Mouse (Mus musculus) heart, embryonic 13.5 days (tissue): Measurements from ENCODE around the gene Tpcn1. TPM values are rescaled to one million over a fixed set of nuclear protein-coding genes. Genes with fewer than 3 reads are reported as not detected.

ENCODE experiments used
- ATAC-seq: fragments of 200-750 bp; cut with Nextera tagmentation; 2 replicates; pipeline ENCODE4 v1.8.0; 2017; ENCODE audit warnings: moderate TSS enrichment; ENCODE audit not compliant: insufficient number of reproducible peaks, low FRiP score, low TSS enrichment; ENCODE audit errors: extremely low read depth
- H3K27ac ChIP-seq: fragments of 300-500 bp; sonication (generic); replicated peaks from 2 replicates; pipeline ENCODE4 v1.5.1; 2015; ENCODE audit warnings: moderate library complexity, mild to moderate bottlenecking, inconsistent platforms
- H3K27me3 ChIP-seq: fragments of 300-500 bp; sonication (generic); replicated peaks from 2 replicates; pipeline ENCODE4 v1.6.1; 2015; ENCODE audit warnings: mild to moderate bottlenecking, inconsistent platforms
- H3K36me3 ChIP-seq: fragments of 300-500 bp; sonication (generic); 2 replicates; pipeline ENCODE4 v1.6.1; 2015; ENCODE audit warnings: mild to moderate bottlenecking, inconsistent platforms
- H3K4me1 ChIP-seq: fragments of 300-500 bp; sonication (generic); 2 replicates; pipeline ENCODE4 v1.6.1; 2015; ENCODE audit warnings: inconsistent platforms
- H3K4me2 ChIP-seq: fragments of 300-500 bp; sonication (generic); 2 replicates; pipeline ENCODE4 v1.6.1; 2015; ENCODE audit warnings: inconsistent platforms, mild to moderate bottlenecking, moderate library complexity
- H3K4me3 ChIP-seq: fragments of 300-500 bp; sonication (generic); 2 replicates; pipeline ENCODE4 v1.5.1; 2015; ENCODE audit warnings: moderate library complexity, mild to moderate bottlenecking, inconsistent platforms
- H3K9ac ChIP-seq: fragments of 300-500 bp; sonication (generic); 2 replicates; pipeline ENCODE4 v1.6.1; 2015; ENCODE audit warnings: inconsistent platforms, mild to moderate bottlenecking, moderate library complexity
- H3K9me3 ChIP-seq: fragments of 300-500 bp; sonication (generic); 2 replicates; pipeline ENCODE4 v1.6.1; 2016; ENCODE audit warnings: inconsistent platforms
- WGBS: fragments of 180-500 bp; shearing (Covaris S2); methylation state at CpG from one replicate; pipeline ENCODE4 v1.1.7; 2015; ENCODE audit warnings: mixed read lengths; 5-methylcytosine and 5-hydroxymethylcytosine counted together
- polyA plus RNA-seq: library from polyadenylated mRNA; unstranded; fragments of >200 nt; fragmentation: Nextera tagmentation; extraction: Ambion mirVana; gene quantifications from 2 replicates; pipeline ENCODE4 v1.2.1, GENCODE M21; 2015

The Tpcn1 gene
- polyA plus RNA-seq, 1 experiment from 2014 or later: 16.1 TPM

DNA sequence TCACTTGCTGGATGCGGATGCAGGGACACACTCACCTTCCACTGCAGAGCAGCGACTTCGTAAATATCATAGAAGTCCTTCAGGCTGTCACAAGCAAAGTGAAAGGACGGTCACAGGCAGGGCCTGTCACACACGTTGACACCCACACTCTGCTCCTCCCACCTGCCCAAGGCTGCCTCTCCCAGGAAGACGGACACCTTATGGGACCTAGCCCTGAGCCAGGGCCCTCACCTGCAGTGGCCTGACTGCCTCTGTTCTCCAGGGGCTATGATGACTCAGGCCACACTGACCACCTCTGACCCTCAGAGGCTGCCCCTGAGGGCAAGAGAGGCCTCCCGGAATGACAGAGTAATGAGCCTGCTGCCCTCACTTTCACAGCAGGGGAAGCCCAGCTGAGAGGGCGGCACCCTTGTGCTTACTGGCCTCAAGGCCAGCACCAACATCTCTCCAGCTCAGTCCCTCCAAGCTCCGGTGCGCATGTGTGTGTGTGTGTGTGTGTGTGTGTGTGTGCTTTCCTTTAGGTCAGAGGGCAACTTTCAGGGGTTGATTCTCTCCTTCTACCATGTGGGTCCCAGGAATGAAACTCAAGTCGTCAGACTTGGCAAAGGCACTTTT, 40.1 kb downstream of the Tpcn1 start:
- Histone ChIP-seq H3K4me1 (peaks cover 5% of the 10 kb centered on the region), H3K27me3 (no peaks in the 10 kb centered on the region), H3K9ac (no peak overlapping the region), H3K4me3 (no peak overlapping the region), H3K27ac (no peak overlapping the region), H3K36me3 (peaks cover 70% of the 10 kb centered on the region), H3K4me2 (no peak overlapping the region), H3K9me3 (no peaks in the 10 kb centered on the region)
- WGBS: 63% methylated on average over 11 of the region's 11 CpGs
- ATAC-seq: no peak

DNA sequence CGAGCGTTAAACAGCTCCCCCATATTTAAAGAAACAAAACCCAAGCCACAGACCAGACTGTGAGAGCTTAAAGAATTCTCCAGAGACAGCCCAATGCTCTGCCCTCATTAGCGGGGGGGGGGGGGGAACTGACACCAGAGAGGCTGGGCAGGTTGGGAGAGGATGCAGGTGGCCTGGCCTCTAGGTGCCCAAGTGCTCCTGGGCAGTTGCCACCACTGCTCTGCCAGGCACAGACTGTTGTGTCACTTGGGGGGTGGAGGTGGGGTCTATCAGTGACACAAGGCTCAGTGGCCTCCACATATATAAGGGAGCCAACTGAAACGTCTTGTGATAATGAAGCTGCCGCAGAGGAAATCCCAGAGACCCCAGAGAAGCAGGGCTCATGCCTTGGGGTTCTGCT, 51.8 kb downstream of the Tpcn1 start:
- Histone ChIP-seq H3K36me3 (peaks cover 61% of the 10 kb centered on the region), H3K27ac (no peak overlapping the region), H3K4me3 (no peak overlapping the region), H3K27me3 (no peaks in the 10 kb centered on the region), H3K4me1 (peaks cover 15% of the 10 kb centered on the region), H3K9ac (no peak overlapping the region), H3K9me3 (no peaks in the 10 kb centered on the region), H3K4me2 (no peak overlapping the region)
- WGBS: 77% methylated on average over 5 of the region's 5 CpGs
- no peak for ATAC-seq

DNA sequence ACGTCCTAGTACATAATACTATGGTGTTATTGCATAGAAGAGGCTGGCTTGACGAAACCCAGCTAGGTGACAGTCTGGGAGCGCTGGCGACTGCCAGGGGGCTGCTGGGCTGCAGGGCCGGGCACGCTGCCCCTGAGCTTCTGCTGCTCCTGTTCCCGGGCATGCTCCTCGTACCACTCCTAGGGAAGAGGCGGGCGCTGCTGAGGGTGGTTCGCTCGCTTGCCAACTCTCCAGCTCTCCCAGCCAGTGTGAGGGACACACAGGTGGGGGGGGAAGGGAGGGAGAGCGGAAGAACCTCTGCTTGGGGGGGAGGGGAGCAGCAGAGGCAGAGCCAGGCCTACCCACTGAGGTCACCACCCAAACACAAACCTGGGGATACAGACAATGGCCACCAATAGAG, 52.4 kb downstream of the Tpcn1 start:
- no peaks in the 10 kb centered on the region for H3K9me3 ChIP-seq
- H3K27ac ChIP-seq: no peak overlapping the region
- H3K4me2 ChIP-seq: no peak overlapping the region
- no peak overlapping the region for H3K9ac ChIP-seq
- ATAC-seq: no peak
- H3K36me3 ChIP-seq: peaks cover 55% of the 10 kb centered on the region
- no peak overlapping the region for H3K4me3 ChIP-seq
- 81% methylated on average over 13 of the region's 13 CpGs for WGBS
- no peaks in the 10 kb centered on the region for H3K27me3 ChIP-seq
- H3K4me1 ChIP-seq: peaks cover 12% of the 10 kb centered on the region

DNA sequence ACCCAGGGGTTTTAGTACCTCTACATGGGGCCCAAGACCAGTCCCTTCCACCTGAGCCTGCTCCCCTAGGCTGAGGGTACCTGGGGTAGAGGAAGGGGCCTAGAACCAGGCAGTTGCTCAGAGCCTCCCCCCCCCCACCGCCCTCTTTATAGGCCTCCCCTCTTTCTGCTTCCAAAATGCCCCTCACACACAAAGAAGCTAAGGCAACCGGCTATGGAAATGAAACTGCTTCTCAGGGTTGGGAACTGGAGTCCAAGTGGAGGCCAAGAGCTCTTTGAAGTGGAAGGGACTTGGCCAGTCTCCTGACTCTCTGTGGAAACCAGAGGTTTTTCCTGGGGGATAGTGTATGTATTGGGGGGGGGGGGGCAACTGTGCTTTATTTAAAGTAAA, 53.8 kb downstream of the Tpcn1 start:
- no peaks in the 10 kb centered on the region for H3K9me3 ChIP-seq
- H3K4me3 ChIP-seq: no peak overlapping the region
- H3K27me3 ChIP-seq: no peaks in the 10 kb centered on the region
- H3K9ac ChIP-seq: no peak overlapping the region; the same call in 1 of the 2 replicates
- ATAC-seq: no peak
- WGBS: 77% methylated on average over 2 of the region's 2 CpGs
- H3K4me2 ChIP-seq: no peak overlapping the region
- peaks cover 41% of the 10 kb centered on the region for H3K36me3 ChIP-seq
- H3K27ac ChIP-seq: no peak overlapping the region
- H3K4me1 ChIP-seq: peaks cover 12% of the 10 kb centered on the region

DNA sequence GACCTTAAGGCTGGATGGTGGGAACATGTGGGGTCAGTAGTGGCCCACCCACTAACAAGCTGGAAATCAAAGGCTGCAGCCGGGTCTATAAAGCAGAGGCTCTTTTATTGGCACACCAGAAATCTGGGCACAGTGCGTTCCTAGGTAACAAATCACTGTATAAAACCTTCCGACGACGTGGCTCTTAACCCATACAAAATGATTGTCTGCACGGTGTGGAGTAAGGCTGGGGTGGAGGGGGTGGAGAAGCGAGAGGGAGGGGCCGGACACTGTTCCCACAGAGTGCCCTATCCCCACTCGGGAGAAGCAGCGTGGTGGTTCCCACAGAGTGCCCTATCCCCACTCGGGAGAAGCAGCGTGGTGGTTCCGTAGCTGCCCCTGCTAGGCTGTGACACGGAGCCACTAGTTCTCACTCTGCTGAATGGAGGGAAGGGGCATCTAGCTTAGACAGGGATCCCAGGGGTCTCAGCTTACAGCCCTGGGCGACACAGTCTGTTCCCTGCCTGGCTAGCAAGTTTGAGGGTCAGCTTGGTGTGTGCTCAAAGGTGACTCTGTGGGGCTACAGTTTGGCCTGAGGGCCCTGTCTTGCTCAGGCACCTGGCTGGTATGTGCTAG, 54.3 kb downstream of the Tpcn1 start:
- peaks cover 12% of the 10 kb centered on the region for H3K4me1 ChIP-seq
- no peaks in the 10 kb centered on the region for H3K9me3 ChIP-seq
- no peak overlapping the region for H3K4me2 ChIP-seq
- no peak overlapping the region; the same call in 1 of the 2 replicates for H3K9ac ChIP-seq
- no peak for ATAC-seq
- H3K36me3 ChIP-seq: peaks cover 36% of the 10 kb centered on the region
- 84% methylated on average over 15 of the region's 15 CpGs for WGBS
- no peak overlapping the region for H3K27ac ChIP-seq
- H3K4me3 ChIP-seq: no peak overlapping the region
- no peaks in the 10 kb centered on the region for H3K27me3 ChIP-seq

DNA sequence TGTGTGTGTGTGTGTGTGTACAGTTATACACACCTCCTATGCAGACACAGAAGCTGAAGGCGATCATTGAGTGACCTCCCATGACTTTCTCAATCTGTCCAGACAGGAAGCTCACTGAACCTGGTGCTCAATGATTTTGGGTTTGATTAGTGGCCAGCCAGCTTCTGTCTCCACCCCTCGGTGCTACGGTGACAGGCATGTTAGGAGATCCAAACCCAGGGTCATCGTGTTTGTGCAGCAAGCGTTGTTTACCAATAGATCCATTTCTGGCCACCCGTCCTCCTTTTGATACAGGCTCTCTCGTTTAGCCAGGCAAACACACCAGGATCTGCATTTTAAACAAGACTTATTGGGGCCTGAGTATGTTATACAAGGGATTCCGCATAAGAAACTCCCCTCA, 56.8 kb downstream of the Tpcn1 start:
- WGBS: 81% methylated on average over 8 of the region's 8 CpGs

DNA sequence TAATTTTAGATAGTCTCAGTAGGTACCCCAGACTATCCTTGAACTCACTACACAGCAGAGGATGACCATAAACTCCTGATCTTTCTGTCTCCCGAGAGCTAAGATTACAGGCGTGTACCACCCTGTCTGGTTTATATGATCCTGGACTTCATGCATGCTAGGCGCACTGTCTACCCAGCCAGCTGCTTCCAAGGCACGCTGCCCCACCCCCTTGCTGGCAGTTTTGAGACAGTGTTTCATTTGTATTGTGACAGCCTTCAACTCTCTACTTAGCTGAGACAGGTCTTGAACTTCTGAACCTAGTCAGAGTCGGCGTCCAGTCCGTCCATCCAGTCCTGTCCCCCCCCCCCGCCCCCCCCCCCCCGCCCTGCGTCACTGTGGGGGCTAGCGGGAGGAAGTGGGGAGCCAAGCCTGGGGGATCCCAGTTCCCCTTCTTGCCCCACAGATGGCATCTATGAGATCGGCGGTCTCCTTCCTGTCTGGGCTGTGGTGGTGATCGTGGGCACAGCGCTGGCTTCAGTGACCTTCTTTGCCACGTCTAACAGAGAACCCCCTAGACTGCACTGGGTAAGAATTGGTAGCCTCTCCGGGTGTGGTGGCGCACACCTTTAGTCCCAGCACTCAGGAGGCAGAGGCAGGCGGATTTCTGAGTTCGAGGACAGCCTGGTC, 61.0 kb downstream of the Tpcn1 start:
- Histone ChIP-seq H3K9me3 (no peaks in the 10 kb centered on the region), H3K36me3 (peaks cover 19% of the 10 kb centered on the region), H3K27me3 (no peaks in the 10 kb centered on the region), H3K4me3 (no peak overlapping the region), H3K27ac (no peak overlapping the region), H3K9ac (no peak overlapping the region), H3K4me2 (no peak overlapping the region), H3K4me1 (no peaks in the 10 kb centered on the region)
- no peak for ATAC-seq
- WGBS: 82% methylated on average over 15 of the region's 20 CpGs

More for the DNA sequence above, 56.8 kb downstream of the Tpcn1 start:
- Histone ChIP-seq H3K4me2 (no peak overlapping the region), H3K4me3 (no peak overlapping the region), H3K36me3 (peaks cover 17% of the 10 kb centered on the region), H3K27ac (no peak overlapping the region), H3K9ac (no peak overlapping the region), H3K9me3 (no peaks in the 10 kb centered on the region), H3K4me1 (peaks cover 12% of the 10 kb centered on the region), H3K27me3 (no peaks in the 10 kb centered on the region)
- ATAC-seq: no peak

DNA sequence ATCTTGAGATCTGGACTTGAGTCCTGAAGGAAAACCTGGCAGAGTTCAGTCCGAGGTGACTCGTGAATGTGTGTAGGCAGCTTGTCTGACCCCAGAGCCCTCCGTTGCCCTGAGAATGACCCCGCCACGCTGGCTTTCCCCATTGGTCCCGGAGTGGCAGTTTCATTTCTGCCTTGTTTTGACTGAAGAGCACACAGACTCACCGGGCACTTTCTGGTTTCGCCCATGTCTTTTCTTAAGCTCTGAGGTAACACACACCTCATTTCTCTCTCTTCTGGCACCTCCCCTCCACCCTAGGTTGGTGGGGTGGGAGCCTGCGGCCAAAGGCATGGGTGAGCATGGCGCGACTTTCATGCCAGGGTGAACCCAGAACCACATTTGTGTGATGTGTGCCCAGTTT, 62.2 kb downstream of the Tpcn1 start:
- Histone ChIP-seq H3K4me3 (no peak overlapping the region), H3K36me3 (peaks cover 23% of the 10 kb centered on the region), H3K4me1 (no peaks in the 10 kb centered on the region), H3K27me3 (no peaks in the 10 kb centered on the region), H3K4me2 (no peak overlapping the region), H3K9me3 (no peaks in the 10 kb centered on the region), H3K27ac (no peak overlapping the region), H3K9ac (no peak overlapping the region)
- no peak for ATAC-seq
- 70% methylated on average over 11 of the region's 11 CpGs for WGBS

DNA sequence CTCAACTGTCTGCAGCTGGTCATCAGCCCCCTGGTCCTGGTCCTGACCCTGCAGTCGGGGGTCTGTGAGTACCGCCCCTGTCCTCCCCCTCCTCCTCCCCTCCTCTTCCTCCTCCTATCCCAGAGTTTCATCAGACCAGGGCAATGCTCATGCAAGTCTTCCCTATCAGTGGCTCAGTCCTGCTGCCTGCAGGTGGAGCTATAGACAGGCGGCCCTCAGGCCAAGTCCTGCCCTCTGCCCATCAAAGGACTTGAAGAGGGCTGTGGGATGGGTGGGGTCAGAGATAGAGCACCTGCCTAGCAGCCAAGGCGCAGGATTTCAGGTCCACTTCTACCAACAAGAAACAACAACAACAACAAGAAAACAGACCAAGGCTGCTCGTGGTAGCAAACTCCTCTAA, 62.7 kb downstream of the Tpcn1 start:
- ATAC-seq: no peak
- H3K9me3 ChIP-seq: no peaks in the 10 kb centered on the region
- no peak overlapping the region for H3K9ac ChIP-seq
- H3K4me1 ChIP-seq: no peaks in the 10 kb centered on the region
- H3K27ac ChIP-seq: no peak overlapping the region
- WGBS: 28% methylated on average over 5 of the region's 5 CpGs
- H3K36me3 ChIP-seq: peaks cover 23% of the 10 kb centered on the region
- H3K4me3 ChIP-seq: no peak overlapping the region
- H3K27me3 ChIP-seq: no peaks in the 10 kb centered on the region
- no peak overlapping the region for H3K4me2 ChIP-seq

DNA sequence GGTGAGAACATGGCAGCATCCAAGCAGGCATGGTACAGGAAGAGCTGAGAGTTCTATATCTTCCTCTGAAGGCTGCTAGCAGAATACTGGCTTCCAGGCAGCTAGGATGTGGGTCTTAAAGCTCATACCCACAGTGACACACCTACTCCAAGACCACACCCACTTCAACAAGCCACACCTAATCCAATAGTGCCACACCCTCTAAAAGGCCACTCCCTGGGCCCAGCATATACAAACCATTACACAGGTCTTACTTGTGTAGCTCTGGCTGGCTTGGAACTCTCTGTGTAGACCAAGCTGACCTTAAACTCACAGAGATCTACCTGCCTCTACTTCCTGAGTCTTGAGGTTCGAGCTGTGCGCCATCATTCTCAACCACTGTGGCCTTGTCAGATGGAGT, 63.7 kb downstream of the Tpcn1 start:
- Histone ChIP-seq H3K27me3 (no peaks in the 10 kb centered on the region), H3K4me3 (no peak overlapping the region), H3K27ac (no peak overlapping the region), H3K4me1 (no peaks in the 10 kb centered on the region), H3K4me2 (no peak overlapping the region), H3K9me3 (no peaks in the 10 kb centered on the region), H3K36me3 (peaks cover 23% of the 10 kb centered on the region), H3K9ac (no peak overlapping the region)
- ATAC-seq: no peak
- 91% methylated on average over 2 of the region's 2 CpGs for WGBS

DNA sequence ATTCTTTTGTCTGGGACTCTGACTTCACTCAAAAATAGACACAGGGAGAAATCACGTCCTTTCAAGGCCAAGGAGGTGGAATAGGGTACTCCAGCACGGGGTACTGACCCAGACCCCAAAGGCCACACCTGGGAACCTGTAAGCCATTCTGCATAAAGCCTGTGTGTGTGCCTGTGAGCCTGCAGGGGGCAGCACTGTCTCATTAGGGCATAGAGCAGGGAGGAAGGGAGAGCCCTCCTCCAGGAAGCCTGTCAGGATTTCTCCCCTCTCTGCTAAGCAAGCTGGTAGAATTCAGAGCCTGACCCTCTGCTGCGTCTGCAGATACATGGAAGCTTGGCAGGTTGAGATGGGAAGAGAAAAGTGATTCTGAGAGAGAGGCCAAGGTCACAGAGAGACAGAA, 65.8 kb downstream of the Tpcn1 start:
- Histone ChIP-seq H3K36me3 (peaks cover 18% of the 10 kb centered on the region), H3K9me3 (no peaks in the 10 kb centered on the region), H3K9ac (no peak overlapping the region), H3K4me3 (no peak overlapping the region), H3K27me3 (no peaks in the 10 kb centered on the region), H3K4me1 (0 out of 2 replicates have a peak, but pooled peaks cover 3% of the 10 kb centered on the region), H3K27ac (no peak overlapping the region), H3K4me2 (no peak overlapping the region)
- no peak for ATAC-seq
- WGBS: 68% methylated on average over 3 of the region's 3 CpGs

DNA sequence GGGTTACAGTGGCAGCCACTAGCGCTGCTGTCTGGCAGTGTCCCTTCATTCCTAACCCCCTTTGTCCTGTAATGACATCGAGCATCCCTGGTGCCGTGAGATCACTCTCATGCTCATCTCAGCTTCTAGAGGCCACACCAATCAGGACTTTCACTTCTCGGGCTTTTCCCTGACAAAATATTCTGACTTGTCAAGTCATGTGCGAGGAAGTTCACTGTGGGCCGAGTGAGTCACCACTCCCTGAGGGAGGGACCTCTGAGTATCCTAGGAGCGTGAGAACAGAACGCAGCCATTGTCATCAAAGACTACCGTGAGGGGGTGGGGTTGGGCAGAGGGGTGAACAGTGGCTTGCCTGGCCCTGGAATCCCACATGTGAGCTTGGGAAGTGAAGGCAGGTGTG, 70.9 kb downstream of the Tpcn1 start:
- H3K9me3 ChIP-seq: no peaks in the 10 kb centered on the region
- H3K9ac ChIP-seq: no peak overlapping the region
- peaks cover 9% of the 10 kb centered on the region for H3K36me3 ChIP-seq
- 53% methylated on average over 9 of the region's 9 CpGs for WGBS
- no peaks in the 10 kb centered on the region for H3K27me3 ChIP-seq
- no peak overlapping the region for H3K27ac ChIP-seq
- H3K4me2 ChIP-seq: no peak overlapping the region
- H3K4me3 ChIP-seq: no peak overlapping the region
- no peak for ATAC-seq
- H3K4me1 ChIP-seq: peaks cover 31% of the 10 kb centered on the region
